Mouse (Mus musculus) adrenal gland, postnatal 14 days (tissue): ENCODE results near the gene St6galnac1. TPM values are rescaled to one million over a fixed set of nuclear protein-coding genes. Genes with fewer than 3 reads are reported as not detected.

ENCODE experiments used
- DNase-seq: peaks from one replicate; pipeline ENCODE4 v3.0.0; 2021; ENCODE audit warnings: mixed read lengths
- total RNA-seq: library from RNA; stranded (reverse); gene quantifications from 2 replicates; pipeline ENCODE4 v1.2.3, GENCODE M21; 2021

The St6galnac1 gene
- total RNA-seq, 1 experiment from 2014 or later: not detected

GRCm38 (mm10) chr11:116725031-116725948, 50.0 kb downstream of the St6galnac1 start:
- no peak for DNase-seq

- DNase-seq: no peak
These were observed 52.2 kb downstream of the St6galnac1 start for GRCm38 (mm10) chr11:116723064-116723463.

GRCm38 (mm10) chr11:116721548-116722271, 53.6 kb downstream of the St6galnac1 start:
- no peak for DNase-seq

GRCm38 (mm10) chr11:116720319-116720865, 54.9 kb downstream of the St6galnac1 start:
- DNase-seq: no peak

Other genes starting within 250 kb of the St6galnac1 start
- 2.3 and 3.5 TPM in 2 replicates for gene Sphk1, start 244.6 kb downstream of the St6galnac1 start, total RNA-seq
- 32.0 and 38.5 TPM in 2 replicates for gene Ube2o, start 194.1 kb downstream of the St6galnac1 start, total RNA-seq
- not detected in 2 replicates for gene Aanat, start 189.1 kb downstream of the St6galnac1 start, total RNA-seq
- gene Rhbdf2, start 148.5 kb downstream of the St6galnac1 start, total RNA-seq: 11.2 and 14.3 TPM in 2 replicates
- gene Prcd, start 122.0 kb downstream of the St6galnac1 start, total RNA-seq: 5.3 and 6.1 TPM in 2 replicates
- 30.9 and 35.0 TPM in 2 replicates for gene Cygb, start 121.2 kb downstream of the St6galnac1 start, total RNA-seq
- 28.6 and 32.8 TPM in 2 replicates for gene Mxra7, start 52.5 kb upstream of the St6galnac1 start, total RNA-seq
- gene Mettl23, start 67.8 kb upstream of the St6galnac1 start, total RNA-seq: 31.1 and 34.4 TPM in 2 replicates
- 40.2 and 40.7 TPM in 2 replicates for gene Jmjd6, start 67.9 kb upstream of the St6galnac1 start, total RNA-seq
- gene Mfsd11, start 76.9 kb upstream of the St6galnac1 start, total RNA-seq: 29.1 and 32.6 TPM in 2 replicates
- 244 and 250 TPM in 2 replicates for gene Srsf2, start 77.6 kb upstream of the St6galnac1 start, total RNA-seq
- gene Mgat5b, start 143.4 kb upstream of the St6galnac1 start, total RNA-seq: 0.56 and 0.59 TPM in 2 replicates